ENCODE assay signal across 9 mouse cellular contexts in genomic region chr3:37938284-37938596, GRCm38 (mm10).
DNase-seq lines count a peak whose midpoint lies in the region; ATAC-seq and TF ChIP-seq lines count a peak whose summit lies in the region.
"Had no signal": no experiment of that assay in that cellular context is flagged by ENCODE, and none has a peak within 500 bp of the region (broad histone marks: within the 10 kb centered on the region; RNA-seq: fewer than 3 reads in every experiment).

No protein-coding gene starts in this region.

- no peak for TF ChIP-seq POLR2A in liver, adult 2 months (IDR thresholded peaks at IDR 0.05; ENCODE audit: extremely low read depth, insufficient read depth, low read length)

- H3K9me3 ChIP-seq in kidney, embryonic 15.5 days (replicated peaks), result no peaks in the 10 kb centered on the region
- no peaks in the 10 kb centered on the region for H3K9me3 ChIP-seq in liver, embryonic 11.5 days (ENCODE audit: control insufficient read depth, low read length)

- no peak overlapping the region for H3K4me3 ChIP-seq in liver, adult 2 months (ENCODE audit: insufficient read depth, low read depth, low read length)
- no peak overlapping the region for H3K4me3 ChIP-seq in kidney, embryonic 15.5 days (replicated peaks)
- no peak overlapping the region for H3K4me3 ChIP-seq in liver, embryonic 11.5 days (ENCODE audit: low read depth, low read length)

- 0 out of 2 replicates have a peak, but pooled peaks have one; percentile 37 for ATAC-seq in kidney, embryonic 15.5 days (replicated peaks; ENCODE audit: low FRiP score)
- no peak for ATAC-seq in liver, embryonic 11.5 days (replicated peaks; ENCODE audit: low FRiP score)

- H3K27ac ChIP-seq in liver, adult 2 months (replicated peaks; ENCODE audit: insufficient read depth, low read depth, low read length), result no peak overlapping the region
- H3K27ac ChIP-seq in kidney, embryonic 15.5 days, result peak overlapping the region; percentile 93
- H3K27ac ChIP-seq in liver, embryonic 11.5 days (ENCODE audit: low read depth, low read length), result no peak overlapping the region
- H3K27ac ChIP-seq: macrophage had no signal

- no peak overlapping the region for H3K4me2 ChIP-seq in kidney, embryonic 15.5 days
- H3K4me2 ChIP-seq in liver, embryonic 11.5 days, result no peak overlapping the region

- DNase-seq in liver, adult 2 months (ENCODE audit: extremely low read depth, low read depth, low spot score), result peak; percentile 60
- no peak for DNase-seq in liver
- DNase-seq in fibroblast of lung, adult 2 months (ENCODE audit: low read depth), result peak; percentile 25
- peak; percentile 50 for DNase-seq in mesoderm, embryonic 11.5 days (ENCODE audit: low read depth, low spot score)
- no peak for DNase-seq in thymus, postnatal 25 days
- no peak for DNase-seq in liver, embryonic 11.5 days (ENCODE audit: low spot score)
- DNase-seq: cerebellum, postnatal 10 days had no signal

- no peaks in the 10 kb centered on the region for H3K36me3 ChIP-seq in liver, adult 2 months (ENCODE audit: control insufficient read depth, insufficient read depth, low read length)
- no peaks in the 10 kb centered on the region for H3K36me3 ChIP-seq in kidney, embryonic 15.5 days
- H3K36me3 ChIP-seq in liver, embryonic 11.5 days (ENCODE audit: control insufficient read depth, insufficient read depth, low read length), result no peaks in the 10 kb centered on the region

- no peak for TF ChIP-seq CTCF in liver, adult 2 months (IDR thresholded peaks at IDR 0.05; ENCODE audit: low read depth, low read length)

- no peaks in the 10 kb centered on the region for H3K27me3 ChIP-seq in liver, adult 2 months (ENCODE audit: control insufficient read depth, insufficient read depth, low read length)
- no peaks in the 10 kb centered on the region for H3K27me3 ChIP-seq in kidney, embryonic 15.5 days
- no peaks in the 10 kb centered on the region for H3K27me3 ChIP-seq in liver, embryonic 11.5 days (replicated peaks; ENCODE audit: control insufficient read depth, insufficient read depth, low read length)

- no peaks in the 10 kb centered on the region for H3K79me2 ChIP-seq in liver, adult 2 months (ENCODE audit: control insufficient read depth, insufficient read depth, low read length)

- 12% methylated on average over 3 of the region's 3 CpGs for WGBS in liver, adult 2 months
- WGBS in kidney, embryonic 15.5 days, result 23% methylated on average over 3 of the region's 3 CpGs
- WGBS in liver, embryonic 11.5 days, result 47% methylated on average over 3 of the region's 3 CpGs

- H3K9ac ChIP-seq in liver, adult 2 months (ENCODE audit: low read depth, low read length), result no peak overlapping the region
- no peak overlapping the region for H3K9ac ChIP-seq in kidney, embryonic 15.5 days
- no peak overlapping the region for H3K9ac ChIP-seq in liver, embryonic 11.5 days (ENCODE audit: low read depth, low read length)

- peaks cover 8% of the 10 kb centered on the region for H3K4me1 ChIP-seq in liver, adult 2 months (ENCODE audit: control insufficient read depth, insufficient read depth, low read length)
- H3K4me1 ChIP-seq in kidney, embryonic 15.5 days, result peaks cover 53% of the 10 kb centered on the region
- no peaks in the 10 kb centered on the region for H3K4me1 ChIP-seq in liver, embryonic 11.5 days (replicated peaks; ENCODE audit: control insufficient read depth, insufficient read depth, low read length)

Comparison
In these comparisons a context has a peak if more than half of its experiments do, and no peak if none do; other contexts are left out.
1. DNase-seq: peak in liver, adult 2 months (single experiment), fibroblast of lung, adult 2 months (single experiment) and mesoderm, embryonic 11.5 days (single experiment); none in liver (single experiment), thymus, postnatal 25 days (single experiment) and liver, embryonic 11.5 days (single experiment).